Mouse (Mus musculus): ENCODE results near the gene Lrrc25. TPM values are rescaled to one million over a fixed set of nuclear protein-coding genes. Genes with fewer than 3 reads are reported as not detected.

Lrrc25 gene
- polyA plus RNA-seq, 1 experiment, result 0.33 TPM

- no peaks in the 10 kb centered on the region for H3K27me3 ChIP-seq (ENCODE audit: control insufficient read depth, insufficient read depth, low read length)
- 1% methylated on average over 84 of the region's 84 CpGs for WGBS
- peak overlapping the region; percentile 80 for H3K27ac ChIP-seq (ENCODE audit: insufficient read depth, low read length)
- no peak for TF ChIP-seq CTCF (IDR thresholded peaks at IDR 0.05; ENCODE audit: borderline replicate concordance, insufficient read depth, low read depth, low read length)
- peak; percentile 67; the same call in 1 of the 2 replicates for TF ChIP-seq POLR2A (IDR thresholded peaks at IDR 0.05; ENCODE audit: borderline replicate concordance, insufficient read depth, low read length)
- H3K4me3 ChIP-seq (replicated peaks; ENCODE audit: insufficient read depth, low read depth, low read length), result peak overlapping the region; percentile 97
- DNase-seq, result peak; percentile 65 to 68
- peaks cover 13% of the 10 kb centered on the region for H3K4me1 ChIP-seq (ENCODE audit: control insufficient read depth, insufficient read depth, low read length)
These were observed 7.8 kb upstream of the Lrrc25 start for GRCm38 (mm10) chr8:70607898-70608748.

DNA sequence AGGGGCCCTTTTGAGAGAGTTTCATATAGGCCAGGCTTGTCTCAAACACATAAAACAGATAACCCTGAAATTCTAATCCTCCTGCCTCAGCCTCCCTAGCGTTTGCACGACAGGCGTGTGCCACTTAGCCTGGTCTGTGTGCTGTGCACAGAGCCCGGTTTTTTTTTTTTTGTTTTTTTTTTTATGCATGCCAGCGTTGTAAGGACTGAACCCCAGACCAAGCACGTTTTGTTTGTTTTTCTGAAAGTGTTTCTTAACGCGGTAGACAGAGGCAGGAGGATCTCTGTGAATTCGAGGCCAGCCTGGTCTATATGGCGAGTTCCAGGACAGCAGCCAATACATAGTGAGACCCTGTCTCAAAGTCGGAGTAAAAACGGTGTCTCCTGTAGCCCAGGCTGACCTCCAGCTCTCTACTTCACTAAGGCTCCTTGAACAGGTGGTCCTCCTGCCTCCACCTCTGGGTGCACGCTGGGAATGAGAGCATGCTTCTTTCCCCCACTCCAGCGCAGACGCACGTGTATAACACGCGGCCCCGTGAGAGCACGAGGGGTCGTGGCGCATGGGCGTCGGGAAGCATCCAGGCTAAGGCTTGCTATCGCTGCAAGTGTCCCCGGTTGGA is 7.1 kb upstream of the Lrrc25 start, which contains the start of gene Ssbp4:
Ssbp4 (minus strand) TSS at position 124 of the 619 bp plus-strand sequence.
- TF ChIP-seq POLR2A (IDR thresholded peaks at IDR 0.05; ENCODE audit: borderline replicate concordance, insufficient read depth, low read length) (no peak), CTCF (IDR thresholded peaks at IDR 0.05; ENCODE audit: borderline replicate concordance, insufficient read depth, low read depth, low read length) (no peak)
- H3K27ac ChIP-seq (ENCODE audit: insufficient read depth, low read length), result peak within 1 kb of the TSS; percentile 80
- WGBS, result 5% methylated on average over 26 of the region's 26 CpGs
- H3K27me3 ChIP-seq (ENCODE audit: control insufficient read depth, insufficient read depth, low read length), result no peaks in the 10 kb centered on the region
- no peak for DNase-seq
- H3K4me3 ChIP-seq (replicated peaks; ENCODE audit: insufficient read depth, low read depth, low read length), result peak within 1 kb of the TSS; percentile 97
- H3K4me1 ChIP-seq (ENCODE audit: control insufficient read depth, insufficient read depth, low read length), result peaks cover 13% of the 10 kb centered on the region

- no peaks in the 10 kb centered on the region for H3K27me3 ChIP-seq (ENCODE audit: control insufficient read depth, insufficient read depth, low read length)
- H3K4me1 ChIP-seq (ENCODE audit: control insufficient read depth, insufficient read depth, low read length), result peaks cover 13% of the 10 kb centered on the region
- 1% methylated on average over 38 of the region's 39 CpGs for WGBS
- peak overlapping the region; percentile 35; the same call in 1 of the 2 replicates for H3K27ac ChIP-seq (ENCODE audit: insufficient read depth, low read length)
- peak; percentile 48 to 52 for DNase-seq
- H3K4me3 ChIP-seq (replicated peaks; ENCODE audit: insufficient read depth, low read depth, low read length), result peak overlapping the region; percentile 17
- no peak for TF ChIP-seq CTCF (IDR thresholded peaks at IDR 0.05; ENCODE audit: borderline replicate concordance, insufficient read depth, low read depth, low read length)
These were observed 6.5 kb upstream of the Lrrc25 start for GRCm38 (mm10) chr8:70609368-70609848.

DNA sequence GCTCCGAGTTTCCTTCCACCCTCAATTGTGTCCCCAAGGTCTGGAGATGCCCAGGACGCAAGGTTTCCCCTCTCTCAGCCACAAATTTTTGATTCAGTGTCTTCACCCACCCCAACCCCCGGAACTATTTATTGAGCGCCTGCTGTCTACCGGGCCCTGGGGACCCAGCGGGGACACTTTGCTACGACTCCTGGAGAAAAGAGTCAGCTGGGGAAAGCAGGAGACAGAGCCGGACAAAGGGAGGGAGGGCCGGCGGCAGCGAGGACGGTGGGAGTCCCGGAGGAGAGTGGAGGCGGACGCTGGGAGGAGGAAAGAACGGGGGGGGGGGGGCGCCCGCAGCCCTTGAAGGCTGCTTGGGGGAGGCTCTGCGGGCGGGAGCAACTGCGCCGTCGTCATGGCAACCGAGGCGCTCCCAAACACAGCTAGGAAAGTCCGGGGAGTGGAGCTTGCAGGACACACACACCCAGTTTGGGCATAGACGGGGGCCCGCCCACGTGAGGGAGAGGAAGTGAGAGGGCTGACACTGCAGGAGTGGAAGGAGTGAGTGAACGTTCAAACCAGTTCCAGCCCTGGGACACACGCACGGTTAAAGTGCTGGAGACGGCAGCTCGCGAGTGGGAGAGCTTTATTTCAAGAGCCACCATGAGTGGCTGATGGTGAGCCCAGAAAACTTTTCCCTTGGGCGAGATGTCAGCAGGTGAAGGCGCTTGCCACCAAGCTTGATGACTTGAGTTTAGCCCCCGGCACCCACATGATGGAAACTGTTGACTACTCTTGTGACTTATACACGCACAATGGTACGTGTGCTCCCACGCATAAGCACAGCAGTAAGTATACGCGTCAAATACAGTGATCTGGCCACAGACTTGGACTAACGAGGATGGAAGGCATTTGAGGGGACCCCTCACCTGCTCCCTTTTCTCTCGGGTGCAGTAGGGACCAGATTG is 5.8 kb upstream of the Lrrc25 start:
- Histone ChIP-seq H3K27ac (ENCODE audit: insufficient read depth, low read length) (peak overlapping the region; percentile 37; the same call in 1 of the 2 replicates), H3K4me3 (replicated peaks; ENCODE audit: insufficient read depth, low read depth, low read length) (peak overlapping the region; percentile 17), H3K27me3 (ENCODE audit: control insufficient read depth, insufficient read depth, low read length) (no peaks in the 10 kb centered on the region), H3K4me1 (ENCODE audit: control insufficient read depth, insufficient read depth, low read length) (peaks cover 13% of the 10 kb centered on the region)
- DNase-seq, result peak in 1 of 2 experiments; percentile 62
- TF ChIP-seq POLR2A (IDR thresholded peaks at IDR 0.05; ENCODE audit: borderline replicate concordance, insufficient read depth, low read length) (no peak), CTCF (IDR thresholded peaks at IDR 0.05; ENCODE audit: borderline replicate concordance, insufficient read depth, low read depth, low read length) (no peak)
- WGBS, result 1% methylated on average over 41 of the region's 45 CpGs

DNA sequence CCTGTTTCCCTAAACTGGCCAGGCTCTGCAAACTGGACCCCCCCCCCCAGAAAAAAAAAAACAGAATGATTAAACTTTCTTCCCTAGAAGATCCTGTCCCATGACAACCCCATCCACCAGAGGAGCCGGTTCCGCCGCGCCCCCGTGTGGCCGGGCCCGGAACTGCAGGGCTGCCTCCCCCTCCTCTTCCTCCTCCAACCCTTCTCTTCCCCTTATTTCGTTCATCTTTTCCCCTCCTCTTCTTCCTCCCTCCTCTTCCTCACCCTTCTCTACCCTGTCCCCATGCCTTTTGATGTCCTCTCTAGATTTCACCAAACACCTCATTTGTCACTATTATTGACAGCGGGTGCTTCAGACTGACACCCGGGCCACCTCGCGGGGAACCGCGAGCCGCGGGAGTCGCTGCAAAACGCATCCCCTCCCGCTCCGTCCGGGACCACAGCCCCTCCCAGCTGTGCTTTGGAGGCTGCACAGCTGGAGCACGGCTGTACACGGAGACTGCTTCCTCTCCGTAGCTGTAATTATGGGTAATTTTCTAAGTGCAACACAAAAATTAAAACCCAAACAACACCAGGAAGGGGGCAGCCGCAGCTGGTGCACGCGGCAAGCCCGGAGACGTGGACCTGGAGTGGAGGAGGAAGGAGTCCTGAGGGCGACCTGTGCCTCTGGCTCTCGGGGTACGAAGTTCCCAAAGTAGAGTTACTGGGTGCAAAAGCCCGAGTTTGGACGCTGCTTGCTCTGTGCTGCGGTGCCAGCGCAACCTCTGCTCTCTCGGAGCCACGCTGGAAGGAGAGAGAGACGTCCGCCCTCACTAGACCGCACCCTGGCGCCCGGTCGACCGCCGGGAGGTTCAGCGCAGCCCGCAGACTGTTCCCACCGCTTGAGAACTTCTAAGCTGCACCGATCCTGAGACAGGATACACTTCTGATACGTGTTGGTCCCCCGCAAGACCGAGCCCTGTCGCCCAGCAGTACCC is 4.9 kb upstream of the Lrrc25 start:
- under 1% methylated on average over 54 of the region's 54 CpGs for WGBS
- DNase-seq, result peak; percentile 60 to 82
- H3K4me1 ChIP-seq (ENCODE audit: control insufficient read depth, insufficient read depth, low read length), result peaks cover 13% of the 10 kb centered on the region
- TF ChIP-seq CTCF (IDR thresholded peaks at IDR 0.05; ENCODE audit: borderline replicate concordance, insufficient read depth, low read depth, low read length) (peak; percentile 93), POLR2A (IDR thresholded peaks at IDR 0.05; ENCODE audit: borderline replicate concordance, insufficient read depth, low read length) (no peak)
- peak overlapping the region; percentile 22 for H3K4me3 ChIP-seq (replicated peaks; ENCODE audit: insufficient read depth, low read depth, low read length)
- H3K27me3 ChIP-seq (ENCODE audit: control insufficient read depth, insufficient read depth, low read length), result no peaks in the 10 kb centered on the region
- H3K27ac ChIP-seq (ENCODE audit: insufficient read depth, low read length), result no peak overlapping the region

DNA sequence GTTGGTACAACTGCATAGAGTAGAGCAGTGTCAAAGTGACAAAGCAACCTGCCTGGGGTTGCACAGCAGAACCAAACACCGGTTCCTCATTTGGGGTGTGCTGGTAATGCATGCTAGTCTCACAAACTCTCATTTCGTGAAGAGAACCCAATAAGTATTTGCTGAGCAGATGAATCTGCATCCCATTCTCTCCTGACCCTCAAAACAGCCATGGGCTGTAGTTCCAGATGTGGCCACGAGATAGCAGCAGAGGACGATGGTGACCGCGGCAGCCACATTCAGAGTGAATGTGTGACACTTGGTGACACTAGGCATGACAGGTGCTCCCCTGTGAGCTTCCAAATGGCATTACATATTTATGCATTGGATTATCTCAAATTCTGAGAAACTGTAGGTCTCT is 4.1 kb upstream of the Lrrc25 start:
- TF ChIP-seq CTCF (IDR thresholded peaks at IDR 0.05; ENCODE audit: borderline replicate concordance, insufficient read depth, low read depth, low read length) (peak; percentile 94), POLR2A (IDR thresholded peaks at IDR 0.05; ENCODE audit: borderline replicate concordance, insufficient read depth, low read length) (no peak)
- no peaks in the 10 kb centered on the region for H3K27me3 ChIP-seq (ENCODE audit: control insufficient read depth, insufficient read depth, low read length)
- H3K27ac ChIP-seq (ENCODE audit: insufficient read depth, low read length), result no peak overlapping the region
- H3K4me3 ChIP-seq (replicated peaks; ENCODE audit: insufficient read depth, low read depth, low read length), result peak overlapping the region; percentile 22
- peaks cover 12% of the 10 kb centered on the region for H3K4me1 ChIP-seq (ENCODE audit: control insufficient read depth, insufficient read depth, low read length)
- DNase-seq, result peak; percentile 80 to 91
- 1% methylated on average over 6 of the region's 6 CpGs for WGBS
